Mouse (Mus musculus): ENCODE measurements at regions not wholly inside any gene's neighbourhood (a gene's known extent, or its start where the extent isn't known, plus 50 kb on each side); places are given as distances from the start of the nearest gene placed in this dataset.

- H3K27me3 ChIP-seq (ENCODE audit: control insufficient read depth, insufficient read depth, insufficient read length): no peaks in the 10 kb centered on the region
- no peak overlapping the region for H3ac ChIP-seq (ENCODE audit: control insufficient read depth, insufficient read length, low read depth)
- H3K36me3 ChIP-seq (ENCODE audit: control insufficient read depth, insufficient read depth): no peaks in the 10 kb centered on the region
- H3K79me3 ChIP-seq (ENCODE audit: low read depth): no peaks in the 10 kb centered on the region
- TF ChIP-seq CEBPB (IDR thresholded peaks at IDR 0.05; ENCODE audit: low read depth) (no peak), MYOG (IDR thresholded peaks at IDR 0.05; ENCODE audit: control insufficient read depth, extremely low read depth, insufficient read length) (no peak), MAX (IDR thresholded peaks at IDR 0.05) (no peak), MYOD1 (IDR thresholded peaks at IDR 0.05; ENCODE audit: control insufficient read depth, insufficient read length, low read depth) (no peak), USF1 (IDR thresholded peaks at IDR 0.05; ENCODE audit: low read depth) (no peak), CTCF (IDR thresholded peaks at IDR 0.05; ENCODE audit: control insufficient read depth, insufficient read depth, insufficient read length) (no peak), FOSL1 (IDR thresholded peaks at IDR 0.05; ENCODE audit: insufficient read depth, low read length, poor library complexity, severe bottlenecking) (no peak)
- H3K4me3 ChIP-seq (ENCODE audit: insufficient read depth, poor library complexity, severe bottlenecking): no peak overlapping the region
- no peaks in the 10 kb centered on the region for H3K79me2 ChIP-seq (ENCODE audit: control insufficient read depth, insufficient read depth)
Observed at GRCm38 (mm10) chr2:48535453-48535852, 278.5 kb upstream of the Acvr2a start.

- H3ac ChIP-seq (ENCODE audit: control insufficient read depth, insufficient read length, low read depth): no peak overlapping the region
- H3K79me3 ChIP-seq (ENCODE audit: low read depth): no peaks in the 10 kb centered on the region
- TF ChIP-seq CEBPB (IDR thresholded peaks at IDR 0.05; ENCODE audit: low read depth): no peak
- no peak for TF ChIP-seq USF1 (IDR thresholded peaks at IDR 0.05; ENCODE audit: low read depth)
- no peak for TF ChIP-seq FOSL1 (IDR thresholded peaks at IDR 0.05; ENCODE audit: insufficient read depth, low read length, poor library complexity, severe bottlenecking)
- no peak for TF ChIP-seq CTCF (IDR thresholded peaks at IDR 0.05; ENCODE audit: control insufficient read depth, insufficient read depth, insufficient read length)
- no peak for TF ChIP-seq MYOG (IDR thresholded peaks at IDR 0.05; ENCODE audit: control insufficient read depth, extremely low read depth, insufficient read length)
- no peak for TF ChIP-seq MAX (IDR thresholded peaks at IDR 0.05)
- TF ChIP-seq MYOD1 (IDR thresholded peaks at IDR 0.05; ENCODE audit: control insufficient read depth, insufficient read length, low read depth): no peak
- no peaks in the 10 kb centered on the region for H3K27me3 ChIP-seq (ENCODE audit: control insufficient read depth, insufficient read depth, insufficient read length)
- H3K4me3 ChIP-seq (ENCODE audit: insufficient read depth, poor library complexity, severe bottlenecking): no peak overlapping the region
- H3K36me3 ChIP-seq (ENCODE audit: control insufficient read depth, insufficient read depth): no peaks in the 10 kb centered on the region
- H3K79me2 ChIP-seq (ENCODE audit: control insufficient read depth, insufficient read depth): no peaks in the 10 kb centered on the region
Observed at GRCm38 (mm10) chr2:48536930-48537329, 277.0 kb upstream of the Acvr2a start.

- TF ChIP-seq CEBPB (IDR thresholded peaks at IDR 0.05; ENCODE audit: low read depth) (no peak), CTCF (IDR thresholded peaks at IDR 0.05; ENCODE audit: control insufficient read depth, insufficient read depth, insufficient read length) (no peak)
- Histone ChIP-seq H3ac (ENCODE audit: control insufficient read depth, insufficient read length, low read depth) (no peak overlapping the region), H3K79me2 (ENCODE audit: control insufficient read depth, insufficient read depth) (no peaks in the 10 kb centered on the region), H3K4me3 (ENCODE audit: insufficient read depth, poor library complexity, severe bottlenecking) (no peak overlapping the region), H3K27me3 (ENCODE audit: control insufficient read depth, insufficient read depth, insufficient read length) (no peaks in the 10 kb centered on the region), H3K79me3 (ENCODE audit: low read depth) (no peaks in the 10 kb centered on the region), H3K36me3 (ENCODE audit: control insufficient read depth, insufficient read depth) (no peaks in the 10 kb centered on the region)
Observed at GRCm38 (mm10) chr2:48538668-48539341, 275.1 kb upstream of the Acvr2a start.

GRCm38 (mm10) chr2:48539465-48540055 lies 274.3 kb upstream of the Acvr2a start:
- H3K36me3 ChIP-seq (ENCODE audit: control insufficient read depth, insufficient read depth): no peaks in the 10 kb centered on the region
- H3K27me3 ChIP-seq (ENCODE audit: control insufficient read depth, insufficient read depth, insufficient read length): no peaks in the 10 kb centered on the region
- H3K4me3 ChIP-seq (ENCODE audit: insufficient read depth, poor library complexity, severe bottlenecking): no peak overlapping the region
- no peak for TF ChIP-seq MAX (IDR thresholded peaks at IDR 0.05)
- TF ChIP-seq FOSL1 (IDR thresholded peaks at IDR 0.05; ENCODE audit: insufficient read depth, low read length, poor library complexity, severe bottlenecking): no peak
- no peak for TF ChIP-seq CEBPB (IDR thresholded peaks at IDR 0.05; ENCODE audit: low read depth)
- no peak for TF ChIP-seq MYOG (IDR thresholded peaks at IDR 0.05; ENCODE audit: control insufficient read depth, extremely low read depth, insufficient read length)
- TF ChIP-seq USF1 (IDR thresholded peaks at IDR 0.05; ENCODE audit: low read depth): no peak
- TF ChIP-seq MYOD1 (IDR thresholded peaks at IDR 0.05; ENCODE audit: control insufficient read depth, insufficient read length, low read depth): no peak
- no peak for TF ChIP-seq CTCF (IDR thresholded peaks at IDR 0.05; ENCODE audit: control insufficient read depth, insufficient read depth, insufficient read length)
- no peaks in the 10 kb centered on the region for H3K79me2 ChIP-seq (ENCODE audit: control insufficient read depth, insufficient read depth)
- no peaks in the 10 kb centered on the region for H3K79me3 ChIP-seq (ENCODE audit: low read depth)
- H3ac ChIP-seq (ENCODE audit: control insufficient read depth, insufficient read length, low read depth): no peak overlapping the region

- no peaks in the 10 kb centered on the region for H3K36me3 ChIP-seq (ENCODE audit: control insufficient read depth, insufficient read depth)
- TF ChIP-seq CTCF (IDR thresholded peaks at IDR 0.05; ENCODE audit: control insufficient read depth, insufficient read depth, insufficient read length): no peak
- no peak for TF ChIP-seq FOSL1 (IDR thresholded peaks at IDR 0.05; ENCODE audit: insufficient read depth, low read length, poor library complexity, severe bottlenecking)
- TF ChIP-seq MYOG (IDR thresholded peaks at IDR 0.05; ENCODE audit: control insufficient read depth, extremely low read depth, insufficient read length): no peak
- no peak for TF ChIP-seq CEBPB (IDR thresholded peaks at IDR 0.05; ENCODE audit: low read depth)
- no peak for TF ChIP-seq MYOD1 (IDR thresholded peaks at IDR 0.05; ENCODE audit: control insufficient read depth, insufficient read length, low read depth)
- TF ChIP-seq MAX (IDR thresholded peaks at IDR 0.05): no peak
- no peak for TF ChIP-seq USF1 (IDR thresholded peaks at IDR 0.05; ENCODE audit: low read depth)
- no peaks in the 10 kb centered on the region for H3K27me3 ChIP-seq (ENCODE audit: control insufficient read depth, insufficient read depth, insufficient read length)
- H3K79me2 ChIP-seq (ENCODE audit: control insufficient read depth, insufficient read depth): no peaks in the 10 kb centered on the region
- H3K79me3 ChIP-seq (ENCODE audit: low read depth): no peaks in the 10 kb centered on the region
- H3K4me3 ChIP-seq (ENCODE audit: insufficient read depth, poor library complexity, severe bottlenecking): no peak overlapping the region
- H3ac ChIP-seq (ENCODE audit: control insufficient read depth, insufficient read length, low read depth): no peak overlapping the region
Observed at GRCm38 (mm10) chr2:48544377-48544776, 269.5 kb upstream of the Acvr2a start.

Data from C2C12 (cell line).